Mouse (Mus musculus) frontal cortex, adult 2 months (tissue): Measurements from ENCODE around the gene Tle6. TPM values are rescaled to one million over a fixed set of nuclear protein-coding genes. Genes with fewer than 3 reads are reported as not detected.

Experiments
- DNase-seq, 2 experiments: peaks; one replicate each; pipeline ENCODE4 v3.0.0; 2022; ENCODE audit warnings: low spot score in 1 of 2; ENCODE audit errors: extremely low spot score in 1 of 2
- polyA plus RNA-seq: library from polyadenylated mRNA; depleted of rRNA; stranded (reverse); fragments of >200 nt; gene quantifications from 2 replicates; pipeline ENCODE4 v1.2.3, GENCODE M21; 2012

Tle6 gene
- polyA plus RNA-seq, 1 experiment: 12.8 TPM

DNA sequence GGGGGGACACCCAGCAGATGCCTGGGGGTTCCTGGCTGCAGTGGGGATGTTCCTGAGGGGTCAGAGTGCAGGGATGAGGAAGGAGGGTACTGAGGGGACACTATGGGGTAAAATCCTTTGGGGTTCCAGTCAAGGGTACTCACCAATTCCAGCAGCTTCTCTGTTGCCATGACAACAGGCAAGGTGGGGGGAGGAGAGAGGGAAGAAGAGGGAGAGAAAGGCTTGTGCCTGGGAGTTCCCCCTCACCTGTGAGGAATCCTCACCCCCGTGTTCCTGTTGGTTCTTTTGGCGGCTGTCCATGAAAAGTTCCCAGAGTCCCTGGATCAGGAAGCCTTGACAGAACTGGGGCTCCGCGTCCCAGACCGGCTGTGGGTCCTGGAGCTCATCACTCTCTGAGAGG, 5.3 kb downstream of the Tle6 start:
- no peak for DNase-seq

- DNase-seq: no peak
These were observed 6.9 kb downstream of the Tle6 start for GRCm38 (mm10) chr10:81593935-81594334.

DNA sequence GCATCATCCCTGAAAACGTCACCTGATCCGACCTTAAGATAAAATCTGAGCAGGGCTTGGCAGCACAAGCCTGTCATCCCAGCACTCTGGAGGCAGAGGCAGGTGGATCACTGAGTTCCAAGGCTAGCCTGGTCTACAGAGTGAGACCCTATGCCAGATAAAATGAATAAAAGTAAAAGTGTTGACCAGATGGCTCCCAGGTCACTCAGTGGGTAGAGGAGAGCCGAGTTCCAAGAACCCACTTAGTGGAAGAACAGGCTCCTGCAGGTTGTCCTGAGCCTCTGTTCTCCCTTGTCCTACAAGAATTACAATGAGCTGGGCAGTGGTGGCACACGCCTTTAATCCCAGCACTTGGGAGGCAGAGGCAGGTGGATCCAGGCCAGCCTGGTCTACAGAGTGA, 7.7 kb downstream of the Tle6 start:
- no peak for DNase-seq

DNA sequence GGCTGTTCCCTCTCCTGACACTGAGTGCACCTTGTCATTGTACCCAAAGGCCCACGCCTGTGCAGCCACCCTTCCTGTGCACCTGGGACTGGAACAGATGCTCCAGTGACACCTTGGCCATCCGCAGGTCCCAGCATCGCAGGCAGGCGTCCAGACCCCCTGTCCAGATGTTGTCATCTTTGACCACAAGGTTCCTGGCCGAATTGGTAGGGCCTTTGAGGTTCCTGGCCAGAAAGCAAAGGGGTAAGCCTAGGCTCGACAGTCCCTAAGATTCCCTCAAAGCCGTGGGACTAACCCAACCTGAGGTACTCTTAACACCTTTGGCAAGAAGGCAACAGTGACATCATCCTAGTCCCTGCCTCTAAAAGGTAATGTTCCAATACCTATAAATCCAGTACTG, 8.2 kb downstream of the Tle6 start:
- DNase-seq: no peak

GRCm38 (mm10) chr10:81591846-81592245, 9.0 kb downstream of the Tle6 start:
- no peak for DNase-seq

GRCm38 (mm10) chr10:81588739-81589138, 12.1 kb downstream of the Tle6 start:
- DNase-seq: no peak

DNA sequence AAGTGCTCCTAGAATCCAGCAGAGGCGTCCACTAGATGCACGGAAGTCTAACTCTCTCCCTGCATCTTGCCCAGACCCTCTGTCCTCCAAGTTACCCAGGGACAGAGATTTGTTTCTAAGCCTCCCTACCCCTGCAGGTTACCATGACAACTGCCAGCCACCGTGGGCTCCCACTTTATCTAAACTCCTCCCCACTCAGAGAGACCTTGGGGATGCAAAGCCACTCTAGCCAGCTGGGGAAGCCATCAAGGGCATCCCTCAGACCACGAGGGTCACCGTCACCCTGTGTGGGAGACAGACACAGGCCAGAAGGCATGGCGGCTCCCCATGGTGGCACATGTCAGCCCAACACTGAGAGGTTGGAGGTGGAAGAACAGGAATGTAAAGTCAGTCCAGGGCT, 17.5 kb downstream of the Tle6 start:
- DNase-seq: no peak

- DNase-seq: no peak
These were observed 20.3 kb downstream of the Tle6 start for GRCm38 (mm10) chr10:81580441-81581070.

GRCm38 (mm10) chr10:81579967-81580366, 20.9 kb downstream of the Tle6 start:
- DNase-seq: no peak

DNA sequence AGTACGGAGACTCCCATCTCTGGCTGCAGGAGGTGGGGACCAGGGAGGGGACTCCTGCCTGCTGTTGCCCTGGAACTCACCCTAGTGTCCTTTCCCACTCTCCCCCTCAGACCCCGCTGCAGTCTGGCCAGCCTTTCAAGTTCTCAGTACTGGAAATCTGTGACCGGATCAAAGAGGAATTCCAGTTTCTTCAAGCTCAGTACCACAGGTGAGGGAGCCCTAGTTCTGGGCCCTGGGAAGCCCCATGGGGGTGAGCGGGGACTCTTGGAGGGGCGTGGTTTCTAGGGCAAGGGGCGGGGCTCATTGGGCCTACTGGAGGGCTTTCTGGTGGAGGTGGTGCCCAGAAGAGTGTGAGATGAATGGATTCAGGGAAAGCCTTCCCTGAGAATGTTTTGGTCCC, 25.2 kb downstream of the Tle6 start:
- DNase-seq: no peak

- DNase-seq: no peak
These were observed 25.7 kb downstream of the Tle6 start for GRCm38 (mm10) chr10:81575208-81575631.

- DNase-seq: no peak
These were observed 26.5 kb downstream of the Tle6 start, which contains the start of gene Tle2 for GRCm38 (mm10) chr10:81574081-81575056. Gene Tle2, plus strand, starts transcription at chr10:81574561.

DNA sequence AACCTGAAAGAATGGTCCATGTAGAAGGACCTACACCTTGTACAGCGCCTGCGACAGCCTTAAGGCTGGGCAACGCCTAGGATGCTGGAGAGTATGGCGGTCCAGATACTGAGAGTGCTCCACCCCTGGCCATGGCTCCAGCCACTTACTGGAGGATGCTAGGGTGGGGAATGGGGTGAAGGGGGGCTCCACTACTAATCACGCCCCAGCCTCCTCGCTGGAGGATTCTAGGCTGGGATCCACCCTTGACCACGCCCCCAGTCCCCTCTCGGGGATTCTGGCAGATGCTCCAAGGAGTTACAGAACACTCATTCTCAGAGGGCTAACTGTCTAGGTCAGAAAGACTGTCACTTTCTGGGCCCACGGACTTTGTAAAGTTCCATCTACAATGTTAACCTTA, 27.9 kb downstream of the Tle6 start:
- no peak for DNase-seq

- DNase-seq: no peak
These were observed 28.7 kb downstream of the Tle6 start for GRCm38 (mm10) chr10:81572133-81572671.

DNA sequence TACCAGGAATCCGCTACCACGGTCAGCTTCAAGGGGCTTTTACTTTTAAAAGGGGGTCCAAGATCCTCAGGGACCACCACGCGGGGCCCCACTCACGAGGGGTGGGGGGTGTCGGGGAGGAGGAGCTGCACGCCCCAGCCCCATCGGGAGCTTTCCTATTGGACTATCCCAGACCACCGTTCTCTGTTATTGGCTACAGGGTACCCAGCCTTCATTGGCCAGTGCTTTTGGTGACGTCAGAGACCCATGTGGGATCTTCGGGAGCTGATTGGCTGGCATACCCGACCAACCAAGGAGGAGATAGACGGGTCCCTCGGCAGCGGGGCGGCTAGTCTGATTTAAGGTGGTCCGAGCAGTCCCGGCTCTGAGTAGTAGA, 29.4 kb downstream of the Tle6 start:
- peak; percentile 99 to 100 for DNase-seq

- DNase-seq: peak; percentile 89 to 97
These were observed 29.9 kb downstream of the Tle6 start for GRCm38 (mm10) chr10:81570831-81571500.

DNA sequence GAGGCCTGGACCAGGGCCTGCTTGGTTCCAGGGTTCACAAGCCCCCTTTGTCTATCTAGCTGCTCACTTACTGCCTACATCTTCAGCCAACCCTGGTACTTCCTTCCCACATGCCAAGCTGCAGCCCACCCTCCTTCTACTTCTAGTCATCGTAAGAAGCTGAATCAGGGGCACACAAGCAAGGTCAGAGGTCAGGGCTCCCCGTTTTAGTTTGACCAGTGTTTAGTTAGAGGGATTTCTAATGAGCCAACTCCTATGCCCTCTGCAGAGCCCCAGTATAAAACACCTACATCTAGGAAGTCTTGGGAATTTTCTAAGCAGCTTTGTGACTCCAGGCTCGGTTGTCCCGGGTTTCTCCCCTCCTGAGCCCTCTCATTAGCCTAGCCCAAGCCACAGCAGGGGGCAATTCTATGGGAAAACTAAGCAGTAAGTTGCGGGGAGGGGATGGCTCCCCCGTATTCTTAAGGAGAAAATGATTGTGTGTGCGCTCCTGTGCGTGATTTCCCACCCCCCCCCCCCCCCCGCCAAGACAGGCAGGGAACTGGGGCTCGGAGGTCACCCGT, 30.6 kb downstream of the Tle6 start:
- no peak for DNase-seq

DNA sequence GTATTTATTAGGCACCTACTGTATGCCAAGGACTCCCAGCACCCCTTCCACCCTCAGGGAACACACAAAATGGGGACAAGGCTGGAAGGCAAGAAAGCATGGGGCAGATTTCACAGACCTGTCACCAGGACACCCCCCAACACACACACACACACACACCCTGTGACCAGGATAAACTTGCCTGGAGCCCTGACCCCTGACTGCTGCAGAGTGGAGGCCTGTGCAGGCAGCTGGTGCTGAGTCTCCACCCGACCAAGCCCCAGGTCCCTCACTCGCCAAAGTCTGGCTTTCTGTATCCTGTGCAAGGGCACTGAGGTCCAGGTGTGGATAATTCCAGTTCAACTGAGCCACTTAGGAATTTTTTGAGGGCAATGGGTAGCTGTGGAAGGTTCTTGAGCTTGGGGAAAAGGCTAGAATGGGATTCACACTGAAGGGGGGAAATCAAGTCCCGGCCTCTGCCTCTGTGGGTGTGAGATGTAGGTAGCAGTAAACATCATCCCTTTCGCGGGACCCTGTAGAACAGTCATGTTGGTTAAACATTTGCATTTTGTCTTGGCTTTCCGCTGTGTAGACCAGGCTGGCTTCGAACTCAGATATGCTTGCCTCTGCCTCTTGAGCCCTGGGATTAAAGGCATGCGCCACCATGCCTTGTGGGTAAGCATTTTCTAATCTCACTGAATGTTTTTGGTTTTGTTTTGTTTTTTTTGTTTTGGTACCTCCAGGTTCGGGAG, 31.2 kb downstream of the Tle6 start:
- no peak for DNase-seq

DNA sequence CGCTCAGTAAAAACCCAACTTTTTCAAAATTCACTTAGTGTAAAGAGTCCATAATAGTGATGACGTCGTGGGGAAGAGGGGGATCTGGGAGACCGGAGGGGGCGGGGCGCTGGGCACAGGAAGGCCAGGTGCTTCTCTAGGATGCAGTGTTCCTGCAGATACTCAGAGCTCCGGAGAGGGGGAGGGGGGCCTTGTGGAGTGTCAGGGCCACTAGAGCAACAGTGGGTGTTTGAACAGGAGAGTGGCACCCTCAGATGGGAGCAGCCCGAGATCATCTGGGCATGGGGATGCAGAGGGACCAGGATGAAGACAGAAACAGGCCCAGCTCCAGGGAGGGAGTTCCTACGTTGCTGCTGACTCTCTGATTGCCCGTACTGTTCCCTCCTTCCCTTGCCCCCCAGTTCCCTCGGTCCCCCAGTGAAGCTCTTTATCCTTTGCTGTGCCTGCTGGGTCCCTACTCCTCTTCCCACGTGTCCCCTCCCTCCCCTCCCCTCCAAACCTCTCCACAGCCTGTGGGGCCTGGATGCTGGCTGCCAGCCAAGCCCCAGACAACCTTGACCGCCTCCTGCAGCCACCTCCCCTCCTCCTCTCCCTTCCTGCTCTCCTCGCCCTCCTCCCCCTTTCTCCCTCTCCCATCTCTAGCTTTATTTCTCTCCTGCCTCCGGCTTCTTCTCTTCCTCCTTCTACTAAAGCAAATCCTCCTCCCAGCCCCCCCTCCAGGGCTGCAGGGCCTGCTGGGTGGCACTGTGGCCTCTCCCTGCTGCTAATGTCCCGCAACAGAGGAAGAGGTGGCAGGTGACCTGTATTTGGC, 32.3 kb downstream of the Tle6 start:
- no peak for DNase-seq
